Comparison of ENCODE assay signal across 15 mouse cellular contexts in the genomic region with DNA sequence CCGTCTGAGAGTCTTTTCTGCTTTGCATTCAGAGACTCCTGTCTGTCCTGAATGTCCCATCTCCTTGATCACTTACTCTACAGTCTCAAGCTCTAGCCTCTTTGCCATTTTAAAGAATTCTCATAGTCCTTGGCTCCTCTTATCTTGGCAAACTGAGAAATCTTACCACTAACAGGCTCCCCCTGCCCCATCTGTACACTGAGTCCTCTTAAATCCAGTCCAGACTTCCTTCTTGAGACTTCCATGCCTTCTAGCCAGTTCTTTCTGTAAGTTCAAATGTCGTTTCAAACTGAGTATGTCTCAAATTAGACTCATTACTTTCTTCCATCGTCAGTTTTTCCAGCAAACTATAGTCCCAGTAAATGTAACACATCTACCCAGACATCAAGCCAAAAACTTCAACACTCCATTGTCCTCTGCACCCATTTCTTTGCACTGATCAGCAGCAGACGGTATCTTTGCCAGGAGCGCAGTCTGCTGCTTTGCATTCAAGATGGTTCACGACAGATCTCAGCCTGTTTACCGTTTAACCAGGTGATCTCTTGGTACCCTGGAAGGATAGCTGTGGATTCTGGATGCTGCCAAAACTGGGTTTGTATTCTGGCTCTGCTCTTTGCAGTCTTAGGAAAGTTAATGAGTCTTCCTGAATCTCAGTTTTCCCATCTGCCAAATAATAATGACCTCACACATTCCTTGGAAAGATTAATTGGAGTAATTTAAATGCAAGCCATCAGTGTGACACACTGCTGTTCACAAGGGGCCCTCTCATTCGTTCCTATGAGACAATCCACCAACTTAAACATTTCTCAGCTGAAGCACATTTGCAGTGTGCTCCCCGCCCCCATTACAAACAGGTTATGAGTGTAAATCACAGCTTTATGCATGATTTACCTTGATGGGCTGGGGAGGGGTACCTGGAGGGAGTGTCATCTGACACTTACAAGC. TPM values are rescaled to one million over a fixed set of nuclear protein-coding genes. Genes with fewer than 3 reads are reported as not detected.
A peak's percentile ranks its signal among the peaks of the same experiment; 100 is the strongest.
DNase-seq lines count a peak whose midpoint lies in the region; ATAC-seq lines count a peak whose summit lies in the region.
"Had no signal": no experiment of that assay in that cellular context is flagged by ENCODE, and none has a peak within 500 bp of the region (broad histone marks: within the 10 kb centered on the region; RNA-seq: fewer than 3 reads in every experiment).

No protein-coding gene starts in this region.

- ATAC-seq in embryonic facial prominence, embryonic 14.5 days (ENCODE audit: low read depth) = peak; percentile 65; the same call in 1 of the 2 replicates
- peak; percentile 76 for ATAC-seq in kidney, embryonic 15.5 days (replicated peaks; ENCODE audit: low FRiP score)
- peak; percentile 95 for ATAC-seq in forebrain, embryonic 14.5 days
- no peak for ATAC-seq in limb, embryonic 15.5 days (ENCODE audit: insufficient number of reproducible peaks, low FRiP score, low TSS enrichment, low read depth)

- no peak overlapping the region for H3K9ac ChIP-seq in embryonic facial prominence, embryonic 14.5 days (ENCODE audit: low read depth, low read length)
- no peak overlapping the region for H3K9ac ChIP-seq in kidney, embryonic 15.5 days
- H3K9ac ChIP-seq in forebrain, embryonic 14.5 days (ENCODE audit: low read length) = no peak overlapping the region
- H3K9ac ChIP-seq in limb, embryonic 15.5 days = no peak overlapping the region
- H3K9ac ChIP-seq: lung, embryonic 15.5 days had no signal

- DNase-seq in embryonic facial prominence, embryonic 14.5 days (ENCODE audit: low spot score) = no peak
- DNase-seq in embryonic facial prominence, embryonic 10.5 days (ENCODE audit: low spot score) = no peak
- no peak for DNase-seq in kidney, postnatal 14 days
- peak; percentile 88 for DNase-seq in forebrain, embryonic 14.5 days (ENCODE audit: low spot score)
- no peak for DNase-seq in urinary bladder, adult 18-20 months (ENCODE audit: low spot score in 2 of 2)
- no peak for DNase-seq in gastrocnemius, postnatal 4 days (ENCODE audit: low spot score in 2 of 2)
- DNase-seq: cerebellum, adult 11-12 months; heart, postnatal 36 days; right cerebral cortex, adult 18-20 months; thymus, postnatal 4 days had no signal

- H3K9me3 ChIP-seq in embryonic facial prominence, embryonic 14.5 days (ENCODE audit: control insufficient read depth, low read length) = no peaks in the 10 kb centered on the region
- no peaks in the 10 kb centered on the region for H3K9me3 ChIP-seq in embryonic facial prominence, embryonic 10.5 days
- no peaks in the 10 kb centered on the region for H3K9me3 ChIP-seq in kidney, embryonic 15.5 days (replicated peaks)
- H3K9me3 ChIP-seq in forebrain, embryonic 14.5 days (replicated peaks; ENCODE audit: control insufficient read depth, low read length) = no peaks in the 10 kb centered on the region
- no peaks in the 10 kb centered on the region for H3K9me3 ChIP-seq in limb, embryonic 15.5 days
- H3K9me3 ChIP-seq: lung, embryonic 15.5 days had no signal

- no peak overlapping the region for H3K27ac ChIP-seq in embryonic facial prominence, embryonic 14.5 days (replicated peaks; ENCODE audit: low read depth, low read length)
- H3K27ac ChIP-seq in embryonic facial prominence, embryonic 10.5 days (replicated peaks) = no peak overlapping the region
- no peak overlapping the region for H3K27ac ChIP-seq in kidney, embryonic 15.5 days
- no peak overlapping the region for H3K27ac ChIP-seq in forebrain, embryonic 14.5 days (ENCODE audit: low read depth, low read length)
- H3K27ac ChIP-seq in limb, embryonic 15.5 days = peak overlapping the region; percentile 60
- H3K27ac ChIP-seq: left cerebral cortex, adult 2 months; lung, embryonic 15.5 days had no signal

- H3K27me3 ChIP-seq in embryonic facial prominence, embryonic 14.5 days (replicated peaks; ENCODE audit: control insufficient read depth, insufficient read depth, low read length) = no peaks in the 10 kb centered on the region
- H3K27me3 ChIP-seq in embryonic facial prominence, embryonic 10.5 days (replicated peaks; ENCODE audit: low read depth, poor library complexity, severe bottlenecking) = no peaks in the 10 kb centered on the region
- no peaks in the 10 kb centered on the region for H3K27me3 ChIP-seq in kidney, embryonic 15.5 days
- no peaks in the 10 kb centered on the region for H3K27me3 ChIP-seq in forebrain, embryonic 14.5 days (replicated peaks; ENCODE audit: control insufficient read depth, insufficient read depth, low read length)
- H3K27me3 ChIP-seq in limb, embryonic 15.5 days = no peaks in the 10 kb centered on the region
- H3K27me3 ChIP-seq: CH12.LX; lung, embryonic 15.5 days had no signal

- H3K4me3 ChIP-seq in embryonic facial prominence, embryonic 14.5 days (ENCODE audit: low read depth, low read length) = no peak overlapping the region
- H3K4me3 ChIP-seq in embryonic facial prominence, embryonic 10.5 days = no peak overlapping the region
- no peak overlapping the region for H3K4me3 ChIP-seq in kidney, embryonic 15.5 days (replicated peaks)
- no peak overlapping the region for H3K4me3 ChIP-seq in forebrain, embryonic 14.5 days (ENCODE audit: low read depth, low read length)
- no peak overlapping the region for H3K4me3 ChIP-seq in limb, embryonic 15.5 days
- H3K4me3 ChIP-seq: left cerebral cortex, adult 2 months; lung, embryonic 15.5 days had no signal

- H3K4me2 ChIP-seq in embryonic facial prominence, embryonic 14.5 days (ENCODE audit: low read depth, low read length) = no peak overlapping the region
- H3K4me2 ChIP-seq in kidney, embryonic 15.5 days = no peak overlapping the region
- H3K4me2 ChIP-seq in forebrain, embryonic 14.5 days (ENCODE audit: low read length) = no peak overlapping the region
- no peak overlapping the region for H3K4me2 ChIP-seq in limb, embryonic 15.5 days
- H3K4me2 ChIP-seq: lung, embryonic 15.5 days had no signal

- H3K36me3 ChIP-seq in embryonic facial prominence, embryonic 14.5 days (ENCODE audit: control insufficient read depth, insufficient read depth, low read length) = no peaks in the 10 kb centered on the region
- no peaks in the 10 kb centered on the region for H3K36me3 ChIP-seq in embryonic facial prominence, embryonic 10.5 days (replicated peaks)
- H3K36me3 ChIP-seq in kidney, embryonic 15.5 days = no peaks in the 10 kb centered on the region
- H3K36me3 ChIP-seq in forebrain, embryonic 14.5 days (ENCODE audit: control insufficient read depth, insufficient read depth, low read length) = no peaks in the 10 kb centered on the region
- no peaks in the 10 kb centered on the region for H3K36me3 ChIP-seq in limb, embryonic 15.5 days
- H3K36me3 ChIP-seq: lung, embryonic 15.5 days had no signal

- H3K4me1 ChIP-seq in embryonic facial prominence, embryonic 14.5 days (ENCODE audit: control insufficient read depth, insufficient read depth, low read length) = no peaks in the 10 kb centered on the region
- no peaks in the 10 kb centered on the region for H3K4me1 ChIP-seq in embryonic facial prominence, embryonic 10.5 days
- peaks cover 10% of the 10 kb centered on the region for H3K4me1 ChIP-seq in kidney, embryonic 15.5 days
- H3K4me1 ChIP-seq in forebrain, embryonic 14.5 days (ENCODE audit: control insufficient read depth, insufficient read depth, low read length) = no peaks in the 10 kb centered on the region
- 0 out of 2 replicates have a peak, but pooled peaks cover 5% of the 10 kb centered on the region for H3K4me1 ChIP-seq in limb, embryonic 15.5 days
- H3K4me1 ChIP-seq: lung, embryonic 15.5 days had no signal

- 54% methylated on average over 9 of the region's 9 CpGs for WGBS in embryonic facial prominence, embryonic 14.5 days
- WGBS in embryonic facial prominence, embryonic 10.5 days = 77% methylated on average over 9 of the region's 9 CpGs
- WGBS in kidney, embryonic 15.5 days = 49% methylated on average over 9 of the region's 9 CpGs
- WGBS in forebrain, embryonic 14.5 days = 36% methylated on average over 9 of the region's 9 CpGs
- 56% methylated on average over 9 of the region's 9 CpGs for WGBS in limb, embryonic 15.5 days

RNA-seq across cellular contexts. Expression of a gene that starts 53.4 kb away (rescaled TPM):
- 100 and 102 TPM in 2 replicates for polyA plus RNA-seq in embryonic facial prominence, embryonic 14.5 days (2014; fragmentation: Nextera tagmentation; extraction: Ambion mirVana)
- 40.2 and 47.5 TPM in 2 replicates for polyA plus RNA-seq in embryonic facial prominence, embryonic 10.5 days (2016; fragmentation: Nextera tagmentation; extraction: Ambion mirVana)
- 68.3 and 77.8 TPM in 2 replicates for polyA plus RNA-seq in kidney, embryonic 15.5 days (2015; fragmentation: Nextera tagmentation; extraction: Ambion mirVana)
- polyA plus RNA-seq in forebrain, embryonic 14.5 days (2014; fragmentation: Nextera tagmentation; extraction: Ambion mirVana) = 16.1 and 20.1 TPM in 2 replicates
- polyA plus RNA-seq in limb, embryonic 15.5 days (2015; fragmentation: Nextera tagmentation; extraction: Ambion mirVana) = 84.6 and 87.2 TPM in 2 replicates
- 10 to 100 TPM; 94.6 to 96.1 TPM for total RNA-seq in gastrocnemius, postnatal 4 days (2021)
